Mouse (Mus musculus) limb, embryonic 12.5 days (tissue): Measurements from ENCODE around the gene Nck2. TPM values are rescaled to one million over a fixed set of nuclear protein-coding genes. Genes with fewer than 3 reads are reported as not detected.

Experiments used
- ATAC-seq: fragments of 200-750 bp; cut with Nextera tagmentation; 2 replicates; pipeline ENCODE4 v1.8.0; 2017; ENCODE audit warnings: low read depth, moderate TSS enrichment; ENCODE audit not compliant: insufficient number of reproducible peaks, insufficient read depth, low FRiP score, low TSS enrichment
- H3K27ac ChIP-seq: fragments of 300-500 bp; sonication (generic); 2 replicates; pipeline ENCODE4 v1.5.1; 2016; ENCODE audit warnings: mild to moderate bottlenecking, moderate library complexity
- H3K27me3 ChIP-seq: fragments of 300-500 bp; sonication (generic); 2 replicates; pipeline ENCODE4 v1.6.1; 2016; ENCODE audit warnings: mild to moderate bottlenecking, moderate library complexity
- H3K36me3 ChIP-seq: fragments of 300-500 bp; sonication (generic); 2 replicates; pipeline ENCODE4 v1.6.1; 2016; ENCODE audit warnings: mild to moderate bottlenecking, moderate library complexity
- H3K4me1 ChIP-seq: fragments of 300-500 bp; sonication (generic); replicated peaks from 2 replicates; pipeline ENCODE4 v1.6.1; 2016
- H3K4me2 ChIP-seq: fragments of 300-500 bp; sonication (generic); 2 replicates; pipeline ENCODE4 v1.6.1; 2016; ENCODE audit warnings: mild to moderate bottlenecking, moderate library complexity
- H3K4me3 ChIP-seq: fragments of 300-500 bp; sonication (generic); replicated peaks from 2 replicates; pipeline ENCODE4 v1.5.1; 2016; ENCODE audit warnings: mild to moderate bottlenecking
- H3K9ac ChIP-seq: fragments of 300-500 bp; sonication (generic); replicated peaks from 2 replicates; pipeline ENCODE4 v1.6.1; 2016; ENCODE audit warnings: mild to moderate bottlenecking, moderate library complexity
- H3K9me3 ChIP-seq: fragments of 300-500 bp; sonication (generic); 2 replicates; pipeline ENCODE4 v1.6.1; 2016; ENCODE audit warnings: mild to moderate bottlenecking, moderate library complexity
- WGBS: fragments of 180-500 bp; shearing (Covaris S2); methylation state at CpG from one replicate; pipeline ENCODE4 v1.1.7; 2016; 5-methylcytosine and 5-hydroxymethylcytosine counted together
- polyA plus RNA-seq: library from polyadenylated mRNA; unstranded; fragments of >200 nt; fragmentation: Nextera tagmentation; extraction: Ambion mirVana; gene quantifications from 2 replicates; pipeline ENCODE4 v1.2.1, GENCODE M21; 2016

Nck2 gene
- polyA plus RNA-seq, 1 experiment from 2014 or later, result 63.2 TPM

DNA sequence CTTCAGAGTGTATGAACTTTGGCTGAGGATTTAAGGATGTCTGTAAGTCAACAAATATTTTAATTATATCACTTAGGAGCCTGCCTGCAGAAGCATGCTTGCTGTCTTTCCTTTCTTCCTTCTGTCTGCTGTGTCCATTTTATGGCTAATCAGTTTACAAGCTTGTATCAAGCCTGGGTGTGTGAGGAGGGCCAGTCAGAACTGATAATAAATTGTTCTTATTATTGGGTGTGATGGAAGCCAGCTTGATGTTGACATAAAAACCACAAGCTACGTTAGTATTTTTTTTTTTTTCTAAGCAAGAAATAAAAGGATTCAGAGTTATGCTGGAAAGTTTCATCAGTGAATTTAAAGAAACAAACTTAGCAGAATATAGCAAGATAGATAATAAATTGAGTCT lies 10.8 kb downstream of the Nck2 start:
- Histone ChIP-seq H3K36me3 (no peaks in the 10 kb centered on the region), H3K9me3 (no peaks in the 10 kb centered on the region), H3K27ac (no peak overlapping the region), H3K4me1 (peaks cover 33% of the 10 kb centered on the region), H3K4me2 (no peak overlapping the region), H3K27me3 (no peaks in the 10 kb centered on the region), H3K4me3 (no peak overlapping the region), H3K9ac (no peak overlapping the region)
- WGBS, result 52% methylated on average over 1 of the region's 1 CpGs
- no peak for ATAC-seq

- H3K27ac ChIP-seq, result no peak overlapping the region
- H3K4me2 ChIP-seq, result no peak overlapping the region
- H3K9ac ChIP-seq, result no peak overlapping the region
- no peaks in the 10 kb centered on the region for H3K9me3 ChIP-seq
- no peak overlapping the region for H3K4me3 ChIP-seq
- 90% methylated on average over 7 of the region's 7 CpGs for WGBS
- no peaks in the 10 kb centered on the region for H3K27me3 ChIP-seq
- peaks cover 27% of the 10 kb centered on the region for H3K4me1 ChIP-seq
- no peak for ATAC-seq
- H3K36me3 ChIP-seq, result peaks cover 10% of the 10 kb centered on the region; the same call in 1 of the 2 replicates
Measured at GRCm38 (mm10) chr1:43457012-43457766, 12.8 kb downstream of the Nck2 start.

DNA sequence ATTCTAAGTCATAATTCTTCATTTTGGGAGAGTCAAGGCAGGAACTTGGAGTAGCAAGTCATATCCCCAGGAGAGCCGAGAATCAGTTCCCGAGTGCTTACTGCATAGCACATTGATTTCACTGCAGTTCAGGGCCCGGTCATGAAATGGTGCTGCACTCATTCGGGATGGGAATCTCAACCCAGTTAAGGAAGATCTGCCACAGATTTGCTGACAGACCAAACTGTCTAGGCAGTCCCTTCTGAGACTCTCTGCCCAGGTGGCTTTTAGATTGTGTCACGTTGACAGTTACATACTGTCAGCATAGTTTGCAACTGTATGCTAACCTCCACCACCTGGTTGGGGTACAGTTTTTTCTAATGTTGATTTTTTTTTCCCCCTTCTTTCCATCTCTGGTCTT lies 16.1 kb downstream of the Nck2 start:
- Histone ChIP-seq H3K4me2 (no peak overlapping the region), H3K4me3 (no peak overlapping the region), H3K9me3 (no peaks in the 10 kb centered on the region), H3K4me1 (peaks cover 36% of the 10 kb centered on the region), H3K9ac (no peak overlapping the region), H3K27me3 (no peaks in the 10 kb centered on the region), H3K36me3 (peaks cover 10% of the 10 kb centered on the region; the same call in 1 of the 2 replicates), H3K27ac (no peak overlapping the region)
- WGBS, result 87% methylated on average over 5 of the region's 5 CpGs
- no peak for ATAC-seq

- no peak for ATAC-seq
- Histone ChIP-seq H3K4me2 (no peak overlapping the region), H3K4me1 (peaks cover 58% of the 10 kb centered on the region), H3K9ac (no peak overlapping the region), H3K4me3 (no peak overlapping the region), H3K9me3 (no peaks in the 10 kb centered on the region), H3K27ac (no peak overlapping the region), H3K36me3 (peaks cover 10% of the 10 kb centered on the region; the same call in 1 of the 2 replicates), H3K27me3 (no peaks in the 10 kb centered on the region)
- WGBS, result 80% methylated on average over 4 of the region's 4 CpGs
Measured at GRCm38 (mm10) chr1:43462666-43463065, 18.3 kb downstream of the Nck2 start.

- ATAC-seq, result no peak
- Histone ChIP-seq H3K27me3 (no peaks in the 10 kb centered on the region), H3K4me1 (peaks cover 69% of the 10 kb centered on the region), H3K9me3 (no peaks in the 10 kb centered on the region), H3K36me3 (peaks cover 10% of the 10 kb centered on the region; the same call in 1 of the 2 replicates), H3K27ac (no peak overlapping the region), H3K4me3 (no peak overlapping the region), H3K9ac (no peak overlapping the region), H3K4me2 (no peak overlapping the region)
- WGBS, result 74% methylated on average over 11 of the region's 11 CpGs
Measured at GRCm38 (mm10) chr1:43463941-43464682, 19.7 kb downstream of the Nck2 start.

DNA sequence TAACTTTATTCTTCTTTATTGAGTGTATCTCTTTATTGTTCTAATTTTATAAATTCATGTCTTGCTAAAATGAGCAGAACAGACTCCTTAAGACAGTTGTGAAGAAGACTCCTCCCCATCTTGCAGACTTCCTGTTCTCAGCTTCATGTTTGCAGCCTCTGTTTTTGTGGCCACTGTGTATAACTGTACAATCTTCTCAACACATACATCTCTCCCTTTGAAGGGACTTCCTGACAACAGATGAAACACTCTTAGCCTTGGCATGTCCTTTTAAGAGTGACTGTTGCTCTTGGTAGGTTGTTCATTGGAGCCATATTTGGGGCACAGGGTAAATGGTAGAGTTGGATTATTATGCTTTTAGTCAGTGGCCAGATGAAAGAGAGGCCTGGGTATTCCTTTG lies 20.6 kb downstream of the Nck2 start:
- Histone ChIP-seq H3K9me3 (no peaks in the 10 kb centered on the region), H3K9ac (no peak overlapping the region), H3K27ac (no peak overlapping the region), H3K4me1 (peaks cover 71% of the 10 kb centered on the region), H3K36me3 (peaks cover 10% of the 10 kb centered on the region; the same call in 1 of the 2 replicates), H3K4me2 (no peak overlapping the region), H3K4me3 (no peak overlapping the region), H3K27me3 (no peaks in the 10 kb centered on the region)
- ATAC-seq, result no peak

- Histone ChIP-seq H3K27me3 (no peaks in the 10 kb centered on the region), H3K27ac (no peak overlapping the region; the same call in 1 of the 2 replicates), H3K4me2 (no peak overlapping the region), H3K9ac (no peak overlapping the region), H3K9me3 (no peaks in the 10 kb centered on the region), H3K4me3 (no peak overlapping the region), H3K4me1 (peaks cover 78% of the 10 kb centered on the region), H3K36me3 (peaks cover 8% of the 10 kb centered on the region; the same call in 1 of the 2 replicates)
- 49% methylated on average over 9 of the region's 9 CpGs for WGBS
- ATAC-seq, result no peak
Measured at GRCm38 (mm10) chr1:43465957-43466624, 21.7 kb downstream of the Nck2 start.

GRCm38 (mm10) chr1:43467656-43468055 lies 23.3 kb downstream of the Nck2 start:
- Histone ChIP-seq H3K27ac (peak overlapping the region; percentile 5; the same call in 1 of the 2 replicates), H3K27me3 (no peaks in the 10 kb centered on the region), H3K4me3 (no peak overlapping the region), H3K4me2 (no peak overlapping the region), H3K9ac (no peak overlapping the region), H3K36me3 (no peaks in the 10 kb centered on the region; the same call in 1 of the 2 replicates), H3K9me3 (no peaks in the 10 kb centered on the region), H3K4me1 (peaks cover 90% of the 10 kb centered on the region)
- WGBS, result 95% methylated on average over 8 of the region's 8 CpGs
- no peak for ATAC-seq

DNA sequence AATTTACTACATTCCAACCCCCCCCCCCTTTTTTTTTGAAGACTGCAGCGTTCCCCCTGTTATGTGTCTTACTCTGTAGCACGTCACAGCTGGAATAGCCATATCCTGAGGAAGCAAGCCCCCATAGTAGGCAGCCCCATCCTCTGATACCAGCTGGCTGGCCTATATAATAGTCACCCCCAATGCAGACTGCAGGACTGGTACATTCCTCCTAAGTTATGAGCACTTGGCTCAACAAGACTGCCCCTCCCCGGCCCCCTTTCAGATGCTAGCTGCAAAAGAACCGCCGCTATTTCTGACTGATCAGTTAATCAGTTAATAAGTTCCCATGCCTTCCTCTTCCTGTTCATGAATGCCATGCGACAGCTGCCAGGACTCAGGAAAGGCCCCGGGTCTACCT lies 23.8 kb downstream of the Nck2 start:
- Histone ChIP-seq H3K36me3 (no peaks in the 10 kb centered on the region; the same call in 1 of the 2 replicates), H3K4me3 (no peak overlapping the region), H3K4me1 (peaks cover 87% of the 10 kb centered on the region), H3K9me3 (no peaks in the 10 kb centered on the region), H3K27me3 (no peaks in the 10 kb centered on the region), H3K9ac (no peak overlapping the region), H3K27ac (0 out of 2 replicates have a peak overlapping the region, but pooled peaks have one; percentile 5), H3K4me2 (no peak overlapping the region)
- no peak for ATAC-seq
- 59% methylated on average over 7 of the region's 7 CpGs for WGBS

DNA sequence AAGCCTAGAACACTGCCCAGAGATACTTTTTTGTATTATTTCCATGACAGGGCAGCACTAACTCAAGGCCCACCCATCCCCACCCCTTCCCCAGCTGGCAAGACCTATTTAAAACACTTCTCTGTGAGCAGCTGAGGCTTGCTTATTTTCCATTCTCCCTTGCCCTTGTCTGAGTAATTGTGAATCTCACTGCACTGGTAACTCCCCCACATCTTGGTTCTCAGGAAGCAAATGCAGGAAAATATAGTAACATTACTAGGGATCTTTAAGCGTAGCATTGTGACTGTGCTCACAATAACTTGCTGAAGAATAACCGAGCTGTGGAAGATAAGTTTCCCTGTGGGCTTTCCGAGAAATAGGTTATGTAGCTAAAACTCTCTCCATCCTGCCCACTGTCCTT lies 24.6 kb downstream of the Nck2 start:
- 90% methylated on average over 3 of the region's 3 CpGs for WGBS
- Histone ChIP-seq H3K4me2 (no peak overlapping the region), H3K36me3 (no peaks in the 10 kb centered on the region; the same call in 1 of the 2 replicates), H3K9ac (no peak overlapping the region), H3K4me1 (peaks cover 88% of the 10 kb centered on the region), H3K27ac (no peak overlapping the region), H3K4me3 (no peak overlapping the region), H3K9me3 (no peaks in the 10 kb centered on the region), H3K27me3 (no peaks in the 10 kb centered on the region)
- no peak for ATAC-seq
